Mouse (Mus musculus) ovary, postnatal 36 days (tissue): ENCODE data around the gene Bcl6.
A peak's percentile ranks its signal among the peaks of the same experiment; 100 is the strongest.

Experiments used
- DNase-seq: peaks from one replicate; pipeline ENCODE4 v3.0.0; 2022; ENCODE audit warnings: low spot score, mixed read lengths

Gene Bcl6

GRCm38 (mm10) chr16:23990161-23990970 lies 1.7 kb upstream of the Bcl6 start:
- no peak for DNase-seq

GRCm38 (mm10) chr16:23989209-23990160 lies 833 bp upstream of the Bcl6 start:
- no peak for DNase-seq

GRCm38 (mm10) chr16:23988157-23988465 lies 541 bp downstream of the Bcl6 start:
- DNase-seq = no peak

GRCm38 (mm10) chr16:23987341-23988156 lies 1.1 kb downstream of the Bcl6 start:
- DNase-seq = peak; percentile 62

- DNase-seq = no peak
Measured at GRCm38 (mm10) chr16:23986871-23987270, 1.8 kb downstream of the Bcl6 start.

- no peak for DNase-seq
Measured at GRCm38 (mm10) chr16:23986176-23986575, 2.5 kb downstream of the Bcl6 start.

- no peak for DNase-seq
Measured at GRCm38 (mm10) chr16:23985467-23985861, 3.2 kb downstream of the Bcl6 start.

- peak; percentile 49 for DNase-seq
Measured at GRCm38 (mm10) chr16:23984760-23985466, 3.7 kb downstream of the Bcl6 start.

- DNase-seq = peak; percentile 85
Measured at GRCm38 (mm10) chr16:23984183-23984582, 4.5 kb downstream of the Bcl6 start.

GRCm38 (mm10) chr16:23982891-23983588 lies 5.6 kb downstream of the Bcl6 start:
- DNase-seq = peak; percentile 79

- DNase-seq = peak; percentile 76
Measured at GRCm38 (mm10) chr16:23981925-23982851, 6.5 kb downstream of the Bcl6 start.

- DNase-seq = no peak
Measured at GRCm38 (mm10) chr16:23980991-23981720, 7.5 kb downstream of the Bcl6 start.

- DNase-seq = no peak
Measured at GRCm38 (mm10) chr16:23980201-23980870, 8.3 kb downstream of the Bcl6 start.

GRCm38 (mm10) chr16:23979446-23979845 lies 9.2 kb downstream of the Bcl6 start:
- no peak for DNase-seq

GRCm38 (mm10) chr16:23978495-23978894 lies 10.2 kb downstream of the Bcl6 start:
- no peak for DNase-seq

GRCm38 (mm10) chr16:23977732-23978131 lies 10.9 kb downstream of the Bcl6 start:
- no peak for DNase-seq

- no peak for DNase-seq
Measured at GRCm38 (mm10) chr16:23976196-23976595, 12.5 kb downstream of the Bcl6 start.

GRCm38 (mm10) chr16:23973635-23974367 lies 14.9 kb downstream of the Bcl6 start:
- DNase-seq = no peak
